Mouse (Mus musculus): ENCODE measurements around the gene Hemk1. TPM values are rescaled to one million over a fixed set of nuclear protein-coding genes. Genes with fewer than 3 reads are reported as not detected.

Hemk1 gene
- polyA plus RNA-seq, 1 experiment from 2014 or later = 17.4 TPM

- Histone ChIP-seq H3K4me3 (no peak overlapping the region), H3K36me3 (peaks cover 17% of the 10 kb centered on the region), H3K9me3 (no peaks in the 10 kb centered on the region), H3K4me1 (replicated peaks) (0 out of 2 replicates have a peak, but pooled peaks cover 2% of the 10 kb centered on the region), H3K9ac (no peak overlapping the region), H3K27ac (no peak overlapping the region), H3K4me2 (no peak overlapping the region), H3K27me3 (no peaks in the 10 kb centered on the region)
- 72% methylated on average over 13 of the region's 13 CpGs for WGBS
- no peak for ATAC-seq (ENCODE audit: low FRiP score)
Measured at GRCm38 (mm10) chr9:107305601-107306542, 32.3 kb downstream of the Hemk1 start.

- H3K27me3 ChIP-seq = no peaks in the 10 kb centered on the region
- H3K9me3 ChIP-seq = no peaks in the 10 kb centered on the region
- H3K27ac ChIP-seq = no peak overlapping the region
- WGBS = 84% methylated on average over 4 of the region's 4 CpGs
- no peak for ATAC-seq (ENCODE audit: low FRiP score)
- no peak overlapping the region for H3K9ac ChIP-seq
- H3K4me1 ChIP-seq (replicated peaks) = 0 out of 2 replicates have a peak, but pooled peaks cover 2% of the 10 kb centered on the region
- peaks cover 24% of the 10 kb centered on the region for H3K36me3 ChIP-seq
- H3K4me2 ChIP-seq = no peak overlapping the region
- no peak overlapping the region for H3K4me3 ChIP-seq
Measured at GRCm38 (mm10) chr9:107305012-107305411, 33.1 kb downstream of the Hemk1 start.

GRCm38 (mm10) chr9:107304383-107304782, 33.8 kb downstream of the Hemk1 start:
- no peak overlapping the region for H3K27ac ChIP-seq
- H3K4me2 ChIP-seq = no peak overlapping the region
- no peak overlapping the region for H3K4me3 ChIP-seq
- H3K4me1 ChIP-seq (replicated peaks) = 0 out of 2 replicates have a peak, but pooled peaks cover 2% of the 10 kb centered on the region
- WGBS = 97% methylated on average over 3 of the region's 3 CpGs
- H3K9me3 ChIP-seq = no peaks in the 10 kb centered on the region
- no peaks in the 10 kb centered on the region for H3K27me3 ChIP-seq
- no peak for ATAC-seq (ENCODE audit: low FRiP score)
- no peak overlapping the region for H3K9ac ChIP-seq
- H3K36me3 ChIP-seq = peaks cover 24% of the 10 kb centered on the region

- WGBS = 79% methylated on average over 5 of the region's 5 CpGs
Measured at GRCm38 (mm10) chr9:107303900-107304299, 34.2 kb downstream of the Hemk1 start.

GRCm38 (mm10) chr9:107303121-107303820, 34.9 kb downstream of the Hemk1 start:
- Histone ChIP-seq H3K4me2 (no peak overlapping the region), H3K27me3 (no peaks in the 10 kb centered on the region), H3K4me1 (replicated peaks) (peaks cover 13% of the 10 kb centered on the region; the same call in 1 of the 2 replicates), H3K36me3 (peaks cover 24% of the 10 kb centered on the region), H3K4me3 (no peak overlapping the region), H3K27ac (no peak overlapping the region), H3K9ac (no peak overlapping the region; the same call in 1 of the 2 replicates), H3K9me3 (no peaks in the 10 kb centered on the region)
- ATAC-seq (ENCODE audit: low FRiP score) = no peak
- 83% methylated on average over 9 of the region's 9 CpGs for WGBS

More at GRCm38 (mm10) chr9:107303900-107304299, 34.2 kb downstream of the Hemk1 start:
- H3K9me3 ChIP-seq = no peaks in the 10 kb centered on the region
- H3K27me3 ChIP-seq = no peaks in the 10 kb centered on the region
- H3K27ac ChIP-seq = no peak overlapping the region
- peaks cover 6% of the 10 kb centered on the region; the same call in 1 of the 2 replicates for H3K4me1 ChIP-seq (replicated peaks)
- no peak overlapping the region for H3K4me3 ChIP-seq
- ATAC-seq (ENCODE audit: low FRiP score) = no peak
- no peak overlapping the region for H3K4me2 ChIP-seq
- H3K9ac ChIP-seq = no peak overlapping the region
- H3K36me3 ChIP-seq = peaks cover 24% of the 10 kb centered on the region

- Histone ChIP-seq H3K27ac (no peak overlapping the region), H3K4me2 (no peak overlapping the region), H3K9ac (no peak overlapping the region), H3K4me3 (no peak overlapping the region), H3K36me3 (peaks cover 24% of the 10 kb centered on the region), H3K9me3 (no peaks in the 10 kb centered on the region), H3K4me1 (replicated peaks) (peaks cover 18% of the 10 kb centered on the region), H3K27me3 (no peaks in the 10 kb centered on the region)
- no peak for ATAC-seq (ENCODE audit: low FRiP score)
- 88% methylated on average over 7 of the region's 7 CpGs for WGBS
Measured at GRCm38 (mm10) chr9:107302592-107302991, 35.6 kb downstream of the Hemk1 start.

- WGBS = 86% methylated on average over 17 of the region's 17 CpGs
- no peak for ATAC-seq (ENCODE audit: low FRiP score)
- Histone ChIP-seq H3K4me2 (no peak overlapping the region), H3K4me1 (replicated peaks) (peaks cover 24% of the 10 kb centered on the region), H3K27ac (no peak overlapping the region), H3K36me3 (peaks cover 24% of the 10 kb centered on the region), H3K9ac (no peak overlapping the region), H3K4me3 (no peak overlapping the region), H3K27me3 (no peaks in the 10 kb centered on the region), H3K9me3 (no peaks in the 10 kb centered on the region)
Measured at GRCm38 (mm10) chr9:107301554-107302331, 36.4 kb downstream of the Hemk1 start.

GRCm38 (mm10) chr9:107300224-107300973, 37.8 kb downstream of the Hemk1 start:
- 0 out of 2 replicates have a peak, but pooled peaks cover 5% of the 10 kb centered on the region for H3K27me3 ChIP-seq
- H3K27ac ChIP-seq = no peak overlapping the region
- no peak overlapping the region for H3K4me3 ChIP-seq
- peaks cover 30% of the 10 kb centered on the region for H3K4me1 ChIP-seq (replicated peaks)
- H3K4me2 ChIP-seq = no peak overlapping the region
- H3K36me3 ChIP-seq = peaks cover 24% of the 10 kb centered on the region
- no peak for ATAC-seq (ENCODE audit: low FRiP score)
- no peaks in the 10 kb centered on the region for H3K9me3 ChIP-seq
- WGBS = 95% methylated on average over 30 of the region's 30 CpGs
- H3K9ac ChIP-seq = no peak overlapping the region

GRCm38 (mm10) chr9:107299783-107300182, 38.4 kb downstream of the Hemk1 start:
- H3K9ac ChIP-seq = 0 out of 2 replicates have a peak overlapping the region, but pooled peaks have one; percentile 15
- H3K4me3 ChIP-seq = no peak overlapping the region
- H3K9me3 ChIP-seq = no peaks in the 10 kb centered on the region
- no peak for ATAC-seq (ENCODE audit: low FRiP score)
- H3K4me1 ChIP-seq (replicated peaks) = peaks cover 30% of the 10 kb centered on the region
- H3K27ac ChIP-seq = no peak overlapping the region
- H3K27me3 ChIP-seq = 0 out of 2 replicates have a peak, but pooled peaks cover 9% of the 10 kb centered on the region
- H3K36me3 ChIP-seq = peaks cover 24% of the 10 kb centered on the region
- no peak overlapping the region for H3K4me2 ChIP-seq
- WGBS = 94% methylated on average over 7 of the region's 7 CpGs

GRCm38 (mm10) chr9:107298876-107299275, 39.3 kb downstream of the Hemk1 start:
- Histone ChIP-seq H3K4me2 (no peak overlapping the region), H3K4me1 (replicated peaks) (peaks cover 30% of the 10 kb centered on the region), H3K36me3 (peaks cover 24% of the 10 kb centered on the region), H3K4me3 (no peak overlapping the region), H3K9ac (no peak overlapping the region; the same call in 1 of the 2 replicates), H3K27ac (no peak overlapping the region), H3K9me3 (no peaks in the 10 kb centered on the region), H3K27me3 (0 out of 2 replicates have a peak, but pooled peaks cover 12% of the 10 kb centered on the region)
- 90% methylated on average over 6 of the region's 6 CpGs for WGBS
- ATAC-seq (ENCODE audit: low FRiP score) = no peak

Measured in hindbrain, embryonic 13.5 days (tissue).